Mouse (Mus musculus) retina, embryonic 14.5 days (tissue): ENCODE measurements at regions not wholly inside any gene's neighbourhood (a gene's known extent, or its start where the extent isn't known, plus 50 kb on each side); places are given as distances from the start of the nearest gene placed in this dataset.

Experiments used
- DNase-seq: peaks from one replicate; pipeline ENCODE4 v3.0.0-alpha.2; 2015; ENCODE audit warnings: low spot score

DNA sequence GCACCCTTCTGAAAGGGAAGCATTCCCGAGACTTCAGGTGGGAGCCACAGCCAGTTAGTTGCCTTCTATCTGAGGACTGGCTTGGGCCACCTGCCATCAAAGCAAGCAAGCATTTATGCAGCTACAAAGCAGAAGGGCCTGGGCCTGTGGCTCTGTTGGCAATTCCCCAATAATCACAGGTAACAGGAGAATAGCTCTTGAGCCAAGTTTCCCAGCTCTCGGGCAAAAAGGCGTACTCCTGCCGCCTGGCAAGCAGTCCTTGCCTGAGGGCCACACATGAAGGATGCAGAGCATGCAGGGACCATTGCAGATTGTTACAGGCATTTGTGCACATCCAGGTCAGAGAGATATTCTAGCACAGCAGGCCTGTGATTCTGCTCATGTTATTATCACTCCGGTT is 53.2 kb upstream of the Unc5a start:
- no peak for DNase-seq
